Mouse (Mus musculus): ENCODE measurements around the gene Usp5. TPM values are rescaled to one million over a fixed set of nuclear protein-coding genes. Genes with fewer than 3 reads are reported as not detected.

The Usp5 gene
- total and polyA plus RNA-seq, 3 experiments, result 51.0 to 72.3 (median 68.4) TPM

DNA sequence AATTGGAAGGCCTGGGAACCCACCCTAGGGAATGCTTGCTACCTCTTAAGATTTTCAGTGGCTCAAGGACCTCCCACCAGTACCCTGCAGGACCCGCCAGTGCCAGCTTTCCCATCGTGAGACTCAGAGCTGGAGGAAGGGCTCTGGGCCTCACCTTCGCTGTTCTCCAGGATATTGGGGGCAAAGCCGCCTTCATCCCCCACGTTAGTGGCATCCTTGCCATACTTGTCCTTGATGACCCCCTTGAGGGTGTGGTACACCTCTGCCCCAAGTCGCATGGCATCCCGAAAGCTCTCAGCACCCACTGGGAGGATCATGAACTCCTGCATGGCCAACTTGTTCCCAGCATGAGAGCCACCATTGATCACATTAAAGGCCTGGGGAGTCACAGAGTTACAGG, 63.3 kb downstream of the Usp5 start:
- no peaks in the 10 kb centered on the region for H3K79me2 ChIP-seq (replicated peaks; ENCODE audit: control insufficient read depth, insufficient read depth, low read length)
- H3K27ac ChIP-seq, result no peak overlapping the region
- no peak overlapping the region for H3K4me3 ChIP-seq
- H3K9ac ChIP-seq (ENCODE audit: low read depth, low read length), result no peak overlapping the region
- peaks cover 3% of the 10 kb centered on the region; the same call in 1 of the 2 replicates for H3K27me3 ChIP-seq (ENCODE audit: control insufficient read depth, insufficient read depth, low read length)
- no peak for DNase-seq
- intact Hi-C loops (cut with DNase I), result no loop called here
- H3K4me1 ChIP-seq (ENCODE audit: control insufficient read depth, insufficient read depth, low read length), result no peaks in the 10 kb centered on the region
- H3K36me3 ChIP-seq (ENCODE audit: control insufficient read depth, insufficient read depth, low read length), result no peaks in the 10 kb centered on the region
- TF ChIP-seq POLR2A (IDR thresholded peaks at IDR 0.05; ENCODE audit: insufficient read depth, low read depth, low read length), result no peak
- no peak for TF ChIP-seq EP300 (IDR thresholded peaks at IDR 0.05; ENCODE audit: insufficient read depth, low read depth, low read length)
- no peak for TF ChIP-seq CTCF (IDR thresholded peaks at IDR 0.05)
- 79% methylated on average over 7 of the region's 7 CpGs for WGBS

Other genes with a start within 250 kb of the Usp5 start
- gene C1s2, start 193.4 kb downstream of the Usp5 start, total RNA-seq (2021), result under 1 TPM; 0.26 to 0.48 TPM
- gene C1s2, start 193.4 kb downstream of the Usp5 start, polyA plus RNA-seq (2012; rRNA removed), result not detected in 2 replicates
- gene Lpcat3, start 166.5 kb downstream of the Usp5 start, total RNA-seq (2021), result 10 to 100 TPM; 34.9 to 40.5 TPM
- gene Lpcat3, start 166.5 kb downstream of the Usp5 start, polyA plus RNA-seq (2012; rRNA removed), result 73.4 and 116 TPM in 2 replicates
- 10 to 100 TPM; 71.4 to 78.8 TPM for gene Emg1, start 117.3 kb downstream of the Usp5 start, total RNA-seq (2021)
- gene Emg1, start 117.3 kb downstream of the Usp5 start, polyA plus RNA-seq (2012; rRNA removed), result 51.8 and 79.0 TPM in 2 replicates
- 100 to 1,000 TPM; 260 to 292 TPM for gene Phb2, start 117.1 kb downstream of the Usp5 start, total RNA-seq (2021)
- gene Phb2, start 117.1 kb downstream of the Usp5 start, polyA plus RNA-seq (2012; rRNA removed), result 184 and 200 TPM in 2 replicates
- gene Ptpn6, start 90.8 kb downstream of the Usp5 start, total RNA-seq (2021), result 1 to 10 TPM; 3.1 to 4.4 TPM
- 4.5 and 8.2 TPM in 2 replicates for gene Ptpn6, start 90.8 kb downstream of the Usp5 start, polyA plus RNA-seq (2012; rRNA removed)
- 100 to 1,000 TPM; 280 to 314 TPM for gene Grcc10, start 88.1 kb downstream of the Usp5 start, total RNA-seq (2021)
- 296 and 328 TPM in 2 replicates for gene Grcc10, start 88.1 kb downstream of the Usp5 start, polyA plus RNA-seq (2012; rRNA removed)
- 1 to 10 TPM in 1 of 2 experiments, not detected in 1; 1.9 TPM for gene Gm45234, start 73.5 kb downstream of the Usp5 start, total RNA-seq (2021)
- gene Gm45234, start 73.5 kb downstream of the Usp5 start, polyA plus RNA-seq (2012; rRNA removed), result not detected in 2 replicates
- gene Atn1, start 73.0 kb downstream of the Usp5 start, total RNA-seq (2021), result 10 to 100 TPM; 44.3 to 47.8 TPM
- gene Atn1, start 73.0 kb downstream of the Usp5 start, polyA plus RNA-seq (2012; rRNA removed), result 24.5 and 32.8 TPM in 2 replicates
- 1 to 10 TPM; 2.4 to 2.7 TPM for gene Eno2, start 59.8 kb downstream of the Usp5 start, total RNA-seq (2021)
- 2.4 and 2.7 TPM in 2 replicates for gene Eno2, start 59.8 kb downstream of the Usp5 start, polyA plus RNA-seq (2012; rRNA removed)
- not detected for gene Lrrc23, start 49.8 kb downstream of the Usp5 start, total RNA-seq (2021)
- 0.53 and 3.2 TPM in 2 replicates for gene Lrrc23, start 49.8 kb downstream of the Usp5 start, polyA plus RNA-seq (2012; rRNA removed)
- gene Spsb2, start 20.8 kb downstream of the Usp5 start, total RNA-seq (2021), result 1 to 10 TPM; 3.2 TPM
- gene Spsb2, start 20.8 kb downstream of the Usp5 start, polyA plus RNA-seq (2012; rRNA removed), result 2.8 and 4.4 TPM in 2 replicates
- 100 to 1,000 TPM; 788 to 884 TPM for gene Tpi1, start 15.2 kb downstream of the Usp5 start, total RNA-seq (2021)
- gene Tpi1, start 15.2 kb downstream of the Usp5 start, polyA plus RNA-seq (2012; rRNA removed), result 870 and 1,222 TPM in 2 replicates
- under 1 TPM; 0.32 to 0.70 TPM for gene Cdca3, start 63 bp upstream of the Usp5 start, total RNA-seq (2021)
- gene Cdca3, start 63 bp upstream of the Usp5 start, polyA plus RNA-seq (2012; rRNA removed), result 0.72 and 1.9 TPM in 2 replicates
- gene Gnb3, start 10.8 kb upstream of the Usp5 start, total RNA-seq (2021), result 10 to 100 TPM in 1 of 2 experiments, 1 to 10 TPM in 1; 6.1 to 10.9 TPM
- 6.9 and 14.0 TPM in 2 replicates for gene Gnb3, start 10.8 kb upstream of the Usp5 start, polyA plus RNA-seq (2012; rRNA removed)
- gene P3h3, start 28.3 kb upstream of the Usp5 start, total RNA-seq (2021), result 10 to 100 TPM in 1 of 2 experiments, 1 to 10 TPM in 1; 6.9 to 10.6 TPM
- 15.5 and 16.2 TPM in 2 replicates for gene P3h3, start 28.3 kb upstream of the Usp5 start, polyA plus RNA-seq (2012; rRNA removed)
- under 1 TPM; 0.41 to 0.44 TPM for gene Gpr162, start 34.5 kb upstream of the Usp5 start, total RNA-seq (2021)
- 1.0 and 1.4 TPM in 2 replicates for gene Gpr162, start 34.5 kb upstream of the Usp5 start, polyA plus RNA-seq (2012; rRNA removed)
- under 1 TPM; 0.34 to 0.57 TPM for gene Cd4, start 58.7 kb upstream of the Usp5 start, total RNA-seq (2021)
- 0.53 and 0.66 TPM in 2 replicates for gene Cd4, start 58.7 kb upstream of the Usp5 start, polyA plus RNA-seq (2012; rRNA removed)
- under 1 TPM; 0.32 to 0.34 TPM for gene Lag3, start 82.2 kb upstream of the Usp5 start, total RNA-seq (2021)
- 0.29 and 0.47 TPM in 2 replicates for gene Lag3, start 82.2 kb upstream of the Usp5 start, polyA plus RNA-seq (2012; rRNA removed)
- 100 to 1,000 TPM; 154 to 163 TPM for gene Ptms, start 90.6 kb upstream of the Usp5 start, total RNA-seq (2021)
- 547 and 614 TPM in 2 replicates for gene Ptms, start 90.6 kb upstream of the Usp5 start, polyA plus RNA-seq (2012; rRNA removed)
- 100 to 1,000 TPM; 179 to 194 TPM for gene Mlf2, start 101.9 kb upstream of the Usp5 start, total RNA-seq (2021)
- gene Mlf2, start 101.9 kb upstream of the Usp5 start, polyA plus RNA-seq (2012; rRNA removed), result 259 and 275 TPM in 2 replicates
- 10 to 100 TPM; 83.2 to 99.8 TPM for gene Cops7a, start 136.1 kb upstream of the Usp5 start, total RNA-seq (2021)
- 208 and 238 TPM in 2 replicates for gene Cops7a, start 136.1 kb upstream of the Usp5 start, polyA plus RNA-seq (2012; rRNA removed)
- under 1 TPM; 0.43 to 0.50 TPM for gene Pianp, start 167.2 kb upstream of the Usp5 start, total RNA-seq (2021)
- 1.7 and 2.0 TPM in 2 replicates for gene Pianp, start 167.2 kb upstream of the Usp5 start, polyA plus RNA-seq (2012; rRNA removed)
- 10 to 100 TPM; 22.4 to 22.8 TPM for gene Zfp384, start 179.7 kb upstream of the Usp5 start, total RNA-seq (2021)
- 28.2 and 33.5 TPM in 2 replicates for gene Zfp384, start 179.7 kb upstream of the Usp5 start, polyA plus RNA-seq (2012; rRNA removed)
- gene Ing4, start 210.3 kb upstream of the Usp5 start, total RNA-seq (2021), result 10 to 100 TPM; 26.1 to 27.1 TPM
- 26.3 and 36.2 TPM in 2 replicates for gene Ing4, start 210.3 kb upstream of the Usp5 start, polyA plus RNA-seq (2012; rRNA removed)
- gene Acrbp, start 220.2 kb upstream of the Usp5 start, total RNA-seq (2021), result 1 to 10 TPM; 1.9 to 2.3 TPM
- 13.6 and 16.3 TPM in 2 replicates for gene Acrbp, start 220.2 kb upstream of the Usp5 start, polyA plus RNA-seq (2012; rRNA removed)
- under 1 TPM in 1 of 2 experiments, not detected in 1; 0.20 TPM for gene Lpar5, start 238.4 kb upstream of the Usp5 start, total RNA-seq (2021)
- 1.2 and 2.3 TPM in 2 replicates for gene Lpar5, start 238.4 kb upstream of the Usp5 start, polyA plus RNA-seq (2012; rRNA removed)